Mouse (Mus musculus) bone marrow macrophage, adult 2 months (primary cell): ENCODE results near the gene Rbp1. TPM values are rescaled to one million over a fixed set of nuclear protein-coding genes. Genes with fewer than 3 reads are reported as not detected.

ENCODE experiments used
- H3K27ac ChIP-seq: 2 replicates; pipeline ENCODE4 v1.5.1; 2012; ENCODE audit warnings: low read depth, low read length; ENCODE audit not compliant: insufficient read depth
- H3K4me1 ChIP-seq: 2 replicates; pipeline ENCODE4 v1.6.1; 2012; ENCODE audit warnings: low read length; ENCODE audit not compliant: control insufficient read depth, insufficient read depth
- H3K4me3 ChIP-seq: 2 replicates; pipeline ENCODE4 v1.5.1; 2012; ENCODE audit warnings: mild to moderate bottlenecking, low read length, moderate library complexity; ENCODE audit not compliant: insufficient read depth
- CTCF ChIP-seq: IDR thresholded peaks from 2 replicates; pipeline ENCODE4 v1.5.1; 2012; ENCODE audit warnings: low read depth, mild to moderate bottlenecking, low read length, moderate library complexity
- POLR2A ChIP-seq: IDR thresholded peaks from 2 replicates; pipeline ENCODE4 v1.6.1; 2012; ENCODE audit warnings: mild to moderate bottlenecking, low read depth, low read length, borderline replicate concordance
- polyA plus RNA-seq: library from polyadenylated mRNA; stranded (reverse); fragments of >200 nt; gene quantifications from 2 replicates; pipeline ENCODE4 v1.2.4, GENCODE M21; 2012; ENCODE audit not compliant: missing spikeins, insufficient read depth, insufficient read length

Gene Rbp1
- polyA plus RNA-seq, 1 experiment: 0.35 TPM

DNA sequence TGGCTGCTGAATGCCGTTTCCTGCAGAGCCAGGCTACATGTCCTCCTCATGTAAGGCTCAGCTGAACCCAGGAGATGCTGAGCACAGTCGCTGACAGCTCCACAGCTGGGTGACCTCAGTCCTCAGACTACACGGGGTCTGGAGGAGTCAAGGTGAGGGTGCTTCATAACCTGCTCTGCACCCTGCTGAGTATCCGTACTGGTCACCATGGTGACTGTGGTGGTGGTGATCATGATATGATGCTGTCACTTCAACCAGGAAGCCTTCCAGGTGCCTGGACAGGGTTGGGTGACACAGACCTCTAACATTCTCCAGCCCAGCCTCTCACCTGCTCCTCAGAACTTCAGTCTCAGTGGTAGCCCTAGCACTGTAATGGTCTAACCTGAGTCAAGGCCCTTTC lies 15.1 kb downstream of the Rbp1 start:
- H3K4me1 ChIP-seq: no peaks in the 10 kb centered on the region
- H3K27ac ChIP-seq: no peak overlapping the region
- TF ChIP-seq CTCF (no peak), POLR2A (no peak)
- no peak overlapping the region for H3K4me3 ChIP-seq

DNA sequence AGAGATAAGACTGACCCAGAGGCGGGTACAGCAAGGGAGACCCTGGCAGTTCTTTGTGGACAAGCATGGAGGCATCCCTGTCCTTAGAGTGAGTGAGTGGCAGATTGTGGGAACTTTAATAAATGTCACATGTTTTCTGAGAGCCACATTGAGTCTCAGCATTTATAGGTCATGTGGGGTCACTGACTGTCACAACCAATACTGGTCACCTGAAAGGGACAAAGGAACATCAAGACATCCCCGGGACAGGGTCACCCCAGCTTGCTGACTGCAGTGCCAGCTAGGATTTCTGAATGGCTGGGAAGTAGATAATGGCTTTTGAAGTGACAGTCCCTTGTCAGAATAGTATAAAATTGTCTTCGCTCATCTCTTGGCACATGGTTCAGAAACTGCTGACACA lies 16.3 kb downstream of the Rbp1 start:
- no peak overlapping the region for H3K4me3 ChIP-seq
- TF ChIP-seq POLR2A (no peak), CTCF (no peak)
- no peak overlapping the region for H3K27ac ChIP-seq
- no peaks in the 10 kb centered on the region for H3K4me1 ChIP-seq

DNA sequence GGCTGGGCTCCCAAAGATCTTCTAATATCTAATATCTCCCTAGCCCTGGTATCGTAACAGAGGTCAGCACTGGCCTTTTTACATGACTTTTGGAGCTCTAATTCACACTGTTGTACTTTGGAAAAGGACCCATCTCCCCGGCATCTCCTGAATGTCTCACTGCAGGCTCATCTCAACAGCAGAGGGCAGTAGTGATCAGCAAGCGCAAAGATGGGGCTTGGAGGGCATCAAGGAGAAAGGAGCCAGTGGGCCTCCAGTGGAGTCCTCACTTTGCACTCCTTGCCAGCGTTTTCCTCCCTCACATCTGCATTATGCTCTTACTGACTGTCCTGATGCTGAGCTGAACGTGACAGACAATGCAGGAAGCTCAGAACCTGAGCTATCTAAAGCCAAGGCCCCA lies 19.9 kb downstream of the Rbp1 start:
- Histone ChIP-seq H3K4me1 (no peaks in the 10 kb centered on the region), H3K4me3 (no peak overlapping the region), H3K27ac (no peak overlapping the region)
- no peak for TF ChIP-seq POLR2A
- no peak; the same call in 1 of the 2 replicates for TF ChIP-seq CTCF

DNA sequence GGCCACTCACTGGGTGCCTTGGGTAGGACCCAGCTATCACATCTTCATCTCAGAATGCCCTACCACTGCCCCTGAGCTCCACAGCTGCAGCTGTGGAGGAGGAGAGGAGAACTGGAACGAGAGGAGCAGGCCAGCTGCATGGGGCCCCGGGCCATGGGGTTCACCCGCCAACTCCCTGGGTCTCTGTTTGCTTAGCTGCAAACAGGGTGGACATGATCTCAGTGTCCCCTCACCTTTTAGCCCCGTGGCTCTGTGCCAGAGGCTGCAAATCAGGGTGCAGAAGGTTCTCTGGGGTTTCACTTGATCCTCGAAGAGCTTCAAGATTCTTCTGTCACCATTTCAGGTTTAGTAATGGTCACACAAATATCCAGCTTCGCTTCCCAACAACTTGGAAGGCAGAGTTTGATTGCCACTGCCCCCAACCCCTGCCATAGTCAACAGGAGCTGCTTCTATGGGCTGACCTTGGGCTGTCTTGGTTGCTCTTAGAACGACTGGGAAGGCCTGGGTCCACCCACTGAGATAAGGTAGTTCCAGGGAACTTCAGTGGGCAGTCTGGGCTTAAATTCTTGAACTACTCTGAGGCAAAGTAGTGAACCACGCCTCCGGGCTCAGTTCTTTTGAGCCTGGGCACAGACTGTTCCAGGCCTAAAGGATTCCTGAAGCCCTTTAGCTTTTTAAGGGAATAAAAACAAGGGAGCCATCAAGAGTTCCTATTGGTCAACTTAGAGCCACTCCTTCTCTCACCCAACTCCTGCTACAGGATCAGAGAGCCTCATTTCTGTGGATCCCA lies 22.8 kb downstream of the Rbp1 start:
- Histone ChIP-seq H3K27ac (no peak overlapping the region), H3K4me3 (no peak overlapping the region), H3K4me1 (no peaks in the 10 kb centered on the region)
- TF ChIP-seq CTCF (no peak), POLR2A (no peak)

DNA sequence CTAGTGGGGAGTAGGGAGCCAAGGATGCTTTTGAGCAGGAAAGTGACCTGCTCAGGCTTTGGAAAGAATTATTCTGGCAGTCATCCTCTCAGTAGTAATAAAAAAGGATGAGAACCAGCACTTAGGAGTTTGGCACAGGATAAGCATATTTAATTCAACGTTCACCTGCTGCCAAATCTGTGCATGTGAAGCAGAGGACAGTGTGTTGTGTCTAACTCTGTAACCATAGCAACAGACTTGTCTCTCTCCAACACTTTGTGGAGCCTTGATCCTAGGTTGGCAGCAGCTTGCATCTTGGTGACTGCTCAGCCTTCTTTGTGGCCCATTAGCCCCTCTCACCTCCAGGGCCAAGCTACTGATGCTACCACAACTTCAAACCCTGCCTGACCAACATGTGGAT lies 28.2 kb downstream of the Rbp1 start:
- no peak for TF ChIP-seq CTCF
- TF ChIP-seq POLR2A: no peak
- H3K4me3 ChIP-seq: no peak overlapping the region
- no peak overlapping the region for H3K27ac ChIP-seq

DNA sequence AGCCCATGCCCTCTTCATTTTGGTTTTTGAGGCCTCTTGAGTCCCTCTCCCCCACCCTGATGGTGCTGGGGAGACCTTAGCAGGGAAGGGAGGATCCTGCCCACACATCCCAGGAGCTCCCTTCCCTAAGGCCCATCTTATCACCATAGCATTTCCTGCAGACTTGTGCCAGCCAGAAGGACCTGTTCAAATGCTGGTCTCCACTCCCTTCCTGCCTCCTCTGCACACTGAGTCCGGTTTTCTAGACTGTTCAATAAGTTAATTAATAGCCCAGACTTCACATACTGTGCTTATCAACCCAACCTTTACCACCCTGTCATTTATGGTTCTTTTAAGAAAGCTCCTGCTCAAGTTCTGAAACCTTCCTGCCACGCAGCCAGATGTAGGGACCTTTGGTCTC lies 43.9 kb downstream of the Rbp1 start:
- no peaks in the 10 kb centered on the region for H3K4me1 ChIP-seq
- TF ChIP-seq POLR2A (no peak), CTCF (no peak)
- no peak overlapping the region for H3K4me3 ChIP-seq
- H3K27ac ChIP-seq: no peak overlapping the region

More for the DNA sequence above, 28.2 kb downstream of the Rbp1 start:
- H3K4me1 ChIP-seq: no peaks in the 10 kb centered on the region

DNA sequence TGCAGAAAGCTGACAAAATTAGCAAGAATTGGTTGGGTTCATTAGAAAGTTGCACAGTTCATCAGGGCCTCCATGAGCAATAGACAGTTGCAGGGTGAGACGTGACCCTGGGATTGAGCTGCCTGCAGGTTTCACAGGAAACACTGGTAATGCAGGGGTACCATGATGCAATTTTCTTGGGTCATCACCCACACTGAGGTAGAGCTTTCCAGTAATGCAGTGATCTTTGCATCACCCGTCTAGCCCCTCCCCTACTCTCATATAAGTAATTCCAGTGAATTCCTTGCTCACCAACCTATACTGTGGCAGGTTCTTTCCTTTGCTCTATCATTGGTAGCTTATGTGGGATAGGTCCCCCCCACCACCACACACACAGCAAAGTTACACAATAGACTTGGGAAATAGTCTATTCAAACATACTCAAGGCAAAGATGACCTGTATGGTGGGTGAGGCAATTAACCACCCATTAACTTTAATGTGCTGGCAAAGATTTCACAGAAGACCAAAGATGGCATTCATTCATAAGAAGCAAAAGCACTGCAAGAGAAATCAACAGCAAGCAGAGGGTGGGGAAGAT lies 57.5 kb downstream of the Rbp1 start:
- H3K27ac ChIP-seq: no peak overlapping the region
- TF ChIP-seq CTCF (no peak), POLR2A (no peak)
- no peak overlapping the region for H3K4me3 ChIP-seq
- no peaks in the 10 kb centered on the region for H3K4me1 ChIP-seq

DNA sequence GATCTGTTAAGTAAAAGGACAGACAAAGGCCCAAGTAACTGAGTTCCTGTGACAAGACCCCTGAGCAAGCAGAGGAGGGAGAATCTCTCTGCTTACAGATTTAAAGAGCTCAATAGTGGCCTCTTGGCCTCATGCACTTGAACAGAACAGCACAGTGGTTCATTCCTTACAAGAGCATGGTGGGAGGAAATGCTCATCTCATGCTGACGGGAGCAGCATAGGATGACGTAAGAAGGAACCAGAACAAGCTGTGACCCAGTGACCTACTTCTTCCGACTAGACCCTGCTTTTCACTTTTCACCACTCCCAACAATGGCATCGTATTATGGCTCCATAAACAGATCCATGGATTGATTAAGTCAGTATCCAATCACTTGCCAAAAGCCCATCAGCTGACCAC lies 59.5 kb downstream of the Rbp1 start:
- H3K4me3 ChIP-seq: no peak overlapping the region
- no peak overlapping the region for H3K27ac ChIP-seq
- H3K4me1 ChIP-seq: no peaks in the 10 kb centered on the region
- no peak for TF ChIP-seq POLR2A
- no peak for TF ChIP-seq CTCF

DNA sequence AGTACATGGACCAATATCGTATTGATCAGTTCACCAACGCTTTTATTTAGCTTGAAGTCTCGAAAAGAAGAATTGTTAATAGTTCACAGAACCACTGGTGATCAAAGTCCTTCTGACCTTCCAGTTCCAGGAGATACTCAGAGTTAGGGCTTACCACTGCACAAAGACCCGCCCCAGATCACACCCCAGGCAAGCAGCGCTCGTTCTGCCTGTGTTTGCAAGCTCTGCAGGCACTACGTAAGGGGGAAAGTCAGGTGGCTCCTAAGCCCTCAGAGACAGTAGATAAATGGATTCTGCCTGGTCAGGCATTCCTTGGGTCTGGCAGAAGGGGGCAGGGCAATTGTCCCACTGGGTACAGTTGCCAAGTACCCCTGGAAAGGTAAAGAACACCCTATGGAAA lies 62.3 kb downstream of the Rbp1 start:
- no peak overlapping the region for H3K27ac ChIP-seq
- no peaks in the 10 kb centered on the region for H3K4me1 ChIP-seq
- no peak for TF ChIP-seq CTCF
- TF ChIP-seq POLR2A: no peak
- H3K4me3 ChIP-seq: no peak overlapping the region

DNA sequence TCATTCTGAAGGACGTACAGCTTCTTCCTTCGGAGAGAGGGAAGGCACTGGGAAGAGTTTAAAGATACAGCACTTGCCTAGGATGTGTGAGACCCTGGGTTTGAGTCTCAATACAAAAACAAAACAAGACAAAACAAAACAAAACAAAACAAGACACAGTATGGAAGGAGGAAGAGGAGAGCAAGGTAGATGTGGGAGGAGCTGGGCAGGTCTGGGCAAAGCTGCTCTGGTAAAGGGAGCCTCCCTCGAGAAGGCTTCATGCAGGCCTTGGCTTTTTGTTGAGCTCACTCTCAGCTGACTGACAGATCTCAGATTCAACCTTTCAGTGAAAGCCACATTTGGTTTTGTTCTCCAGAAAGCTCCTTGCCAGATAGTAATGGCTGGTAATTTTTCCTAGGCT lies 63.1 kb downstream of the Rbp1 start, which contains the start of gene Rbp2:
Gene Rbp2, plus strand, starts transcription at position 301 of the 400 bp plus-strand sequence.
- TF ChIP-seq POLR2A (no peak), CTCF (no peak)
- no peaks in the 10 kb centered on the region for H3K4me1 ChIP-seq
- no peak within 1 kb of the TSS for H3K4me3 ChIP-seq
- H3K27ac ChIP-seq: no peak within 1 kb of the TSS
